Mouse (Mus musculus): Measurements from ENCODE around the gene Cmtm7.

Cmtm7 gene

GRCm38 (mm10) chr9:114794491-114794890 lies 12.8 kb upstream of the Cmtm7 start:
- DNase-seq (ENCODE audit: low read depth) = no peak

- DNase-seq (ENCODE audit: low read depth) = no peak
These were observed 12.2 kb upstream of the Cmtm7 start for GRCm38 (mm10) chr9:114793764-114794295.

GRCm38 (mm10) chr9:114789989-114790388 lies 8.3 kb upstream of the Cmtm7 start:
- DNase-seq (ENCODE audit: low read depth) = no peak

- no peak for DNase-seq (ENCODE audit: low read depth)
These were observed 7.9 kb upstream of the Cmtm7 start for GRCm38 (mm10) chr9:114789557-114789956.

- DNase-seq (ENCODE audit: low read depth) = peak; percentile 50
These were observed 7.0 kb upstream of the Cmtm7 start for GRCm38 (mm10) chr9:114788697-114789096.

GRCm38 (mm10) chr9:114787716-114788115 lies 6.1 kb upstream of the Cmtm7 start:
- no peak for DNase-seq (ENCODE audit: low read depth)

GRCm38 (mm10) chr9:114787134-114787533 lies 5.5 kb upstream of the Cmtm7 start:
- DNase-seq (ENCODE audit: low read depth) = no peak

- DNase-seq (ENCODE audit: low read depth) = no peak
These were observed 3.9 kb upstream of the Cmtm7 start for GRCm38 (mm10) chr9:114785432-114786125.

- no peak for DNase-seq (ENCODE audit: low read depth)
These were observed 720 bp downstream of the Cmtm7 start for GRCm38 (mm10) chr9:114780746-114781525.

GRCm38 (mm10) chr9:114779984-114780745 lies 1.5 kb downstream of the Cmtm7 start:
- no peak for DNase-seq (ENCODE audit: low read depth)

- DNase-seq (ENCODE audit: low read depth) = no peak
These were observed 2.8 kb downstream of the Cmtm7 start for GRCm38 (mm10) chr9:114778877-114779276.

- DNase-seq (ENCODE audit: low read depth) = no peak
These were observed 3.6 kb downstream of the Cmtm7 start for GRCm38 (mm10) chr9:114778047-114778390.

GRCm38 (mm10) chr9:114777178-114778046 lies 4.2 kb downstream of the Cmtm7 start:
- no peak for DNase-seq (ENCODE audit: low read depth)

GRCm38 (mm10) chr9:114776361-114776760 lies 5.3 kb downstream of the Cmtm7 start:
- DNase-seq (ENCODE audit: low read depth) = no peak

- no peak for DNase-seq (ENCODE audit: low read depth)
These were observed 6.4 kb downstream of the Cmtm7 start for GRCm38 (mm10) chr9:114775272-114775671.

GRCm38 (mm10) chr9:114774629-114775028 lies 7.0 kb downstream of the Cmtm7 start:
- no peak for DNase-seq (ENCODE audit: low read depth)

GRCm38 (mm10) chr9:114771565-114771964 lies 10.1 kb downstream of the Cmtm7 start:
- DNase-seq (ENCODE audit: low read depth) = no peak

GRCm38 (mm10) chr9:114770224-114770623 lies 11.4 kb downstream of the Cmtm7 start:
- DNase-seq (ENCODE audit: low read depth) = no peak

GRCm38 (mm10) chr9:114768066-114768465 lies 13.6 kb downstream of the Cmtm7 start:
- no peak for DNase-seq (ENCODE audit: low read depth)

GRCm38 (mm10) chr9:114767507-114767906 lies 14.1 kb downstream of the Cmtm7 start:
- no peak for DNase-seq (ENCODE audit: low read depth)

GRCm38 (mm10) chr9:114767030-114767429 lies 14.6 kb downstream of the Cmtm7 start:
- DNase-seq (ENCODE audit: low read depth) = no peak

GRCm38 (mm10) chr9:114763341-114763740 lies 18.3 kb downstream of the Cmtm7 start:
- no peak for DNase-seq (ENCODE audit: low read depth)

All from c-Kit-positive CD71-positive TER-119-negative erythroid progenitor cells, embryonic 14.5 days (primary cell).